Mouse (Mus musculus) erythroblast, embryonic 14.5 days (primary cell): ENCODE results near the gene Rhobtb1.

ENCODE experiments used
- GATA1 ChIP-seq: IDR thresholded peaks from 2 replicates; pipeline ENCODE4 v1.6.1; 2012; ENCODE audit warnings: low read length, inconsistent platforms, mixed read lengths
- TAL1 ChIP-seq: IDR thresholded peaks from 3 replicates; pipeline ENCODE4 v1.6.1; 2012; ENCODE audit warnings: low read length, inconsistent platforms, mixed read lengths

DNA sequence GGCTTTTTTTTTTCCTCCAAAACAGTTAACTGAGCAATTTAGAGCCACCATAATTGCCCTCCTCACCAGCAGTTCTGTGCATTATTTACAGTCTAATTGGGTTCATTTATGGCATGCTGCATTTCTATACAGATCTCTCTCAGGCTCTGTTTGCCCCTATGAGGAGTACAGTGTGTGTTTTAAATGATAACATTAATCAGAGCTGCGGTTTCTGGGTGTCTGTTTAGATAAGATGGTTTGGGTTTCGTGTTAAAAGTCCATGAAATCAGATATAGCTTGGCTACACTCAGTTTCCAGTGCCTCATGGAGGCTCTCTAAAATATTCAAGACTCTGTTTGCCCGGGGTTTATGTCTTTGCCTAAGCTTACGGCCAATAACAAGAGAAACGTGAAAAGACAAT, 104.4 kb downstream of the Rhobtb1 start:
- TF ChIP-seq GATA1 (no peak), TAL1 (no peak)
